Mouse (Mus musculus) NIH3T3 (cell line): ENCODE measurements at regions not wholly inside any gene's neighbourhood (a gene's known extent, or its start where the extent isn't known, plus 50 kb on each side); places are given as distances from the start of the nearest gene placed in this dataset.
A peak's percentile ranks its signal among the peaks of the same experiment; 100 is the strongest.

Experiments used
- DNase-seq: peaks from one replicate; pipeline ENCODE4 v3.0.0-alpha.2; 2012; ENCODE audit warnings: low read depth

DNA sequence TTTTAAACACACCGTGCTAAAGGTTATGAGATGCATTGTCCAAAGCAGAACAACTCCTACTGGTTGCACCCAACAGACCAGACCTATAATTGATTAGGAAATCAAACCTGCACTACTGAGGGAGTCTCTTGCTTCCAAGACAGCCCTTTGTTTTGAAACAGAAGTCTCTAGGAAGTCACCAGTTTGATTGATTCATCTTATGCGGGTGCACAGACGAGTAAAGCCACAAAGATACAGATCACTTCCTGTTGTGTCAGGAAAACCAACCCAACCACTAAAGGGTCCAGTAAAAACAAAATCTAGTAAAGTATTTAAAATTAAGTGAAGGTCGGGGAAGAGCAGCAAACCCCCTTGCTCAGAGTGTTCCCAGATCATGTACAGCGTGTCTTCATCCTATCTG lies 58.3 kb upstream of the N6amt1 start:
- DNase-seq: no peak

GRCm38 (mm10) chr16:87292826-87293225 lies 61.2 kb upstream of the N6amt1 start:
- DNase-seq: no peak

GRCm38 (mm10) chr16:87291716-87292115 lies 62.3 kb upstream of the N6amt1 start:
- no peak for DNase-seq

GRCm38 (mm10) chr16:87285639-87286038 lies 68.3 kb upstream of the N6amt1 start:
- no peak for DNase-seq

DNA sequence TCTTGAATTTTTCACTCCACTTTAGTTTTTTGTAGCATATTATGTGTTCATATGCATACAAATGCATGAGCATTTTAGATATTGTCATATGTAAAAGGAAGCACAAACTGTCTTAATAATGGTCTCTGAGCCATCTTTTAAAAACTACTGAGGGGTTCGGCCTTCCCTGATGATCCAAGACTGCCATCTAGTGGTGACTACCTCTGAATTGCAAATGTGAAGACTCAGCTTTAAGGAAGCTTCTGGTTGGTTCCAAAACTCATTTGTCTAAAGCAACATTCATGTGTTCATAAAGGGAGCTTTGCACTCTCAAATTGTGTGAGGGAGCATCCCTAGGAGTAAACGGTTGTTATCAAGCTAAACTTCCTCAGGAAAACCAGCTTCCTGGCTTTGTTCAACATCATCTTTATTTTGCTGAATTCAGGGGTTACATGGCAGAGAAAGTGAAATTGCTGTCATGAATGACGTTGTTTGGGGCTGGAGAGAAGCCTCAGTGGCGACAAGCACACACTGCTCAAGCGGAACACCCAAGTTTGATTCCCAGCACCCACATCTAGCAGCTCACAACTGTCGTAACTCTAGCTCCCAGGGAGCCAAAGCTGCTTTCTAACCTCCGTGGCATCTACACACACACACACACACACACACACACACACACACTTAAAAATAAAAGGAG lies 69.0 kb upstream of the N6amt1 start:
- peak; percentile 69 for DNase-seq

GRCm38 (mm10) chr16:87278518-87278917 lies 75.5 kb upstream of the N6amt1 start:
- no peak for DNase-seq

- no peak for DNase-seq
These were observed 81.6 kb upstream of the N6amt1 start for GRCm38 (mm10) chr16:87272363-87272762.

- DNase-seq: peak; percentile 76
These were observed 85.8 kb upstream of the N6amt1 start for GRCm38 (mm10) chr16:87267954-87268804.

- DNase-seq: peak; percentile 25
These were observed 86.5 kb upstream of the N6amt1 start for GRCm38 (mm10) chr16:87267517-87267916.

DNA sequence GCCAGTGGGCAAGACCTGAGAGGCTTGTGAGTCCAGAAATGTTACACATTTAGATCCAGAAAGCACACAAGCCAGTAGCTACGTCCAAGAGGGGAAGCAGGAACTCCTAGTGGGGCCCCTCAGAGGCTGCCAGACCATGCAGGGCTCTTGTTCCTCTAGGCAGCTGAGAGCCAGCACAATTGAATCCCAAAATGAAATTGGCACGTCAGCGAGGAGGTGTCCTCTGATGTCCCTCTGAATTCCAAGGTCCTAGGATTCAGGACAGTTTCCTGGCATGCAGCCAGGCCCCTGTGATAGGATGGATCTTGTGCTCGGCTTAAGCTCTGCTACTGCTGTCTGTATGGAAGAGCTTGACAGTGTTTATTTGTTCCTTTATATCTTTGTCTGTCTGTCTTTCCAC lies 90.4 kb upstream of the N6amt1 start:
- no peak for DNase-seq

DNA sequence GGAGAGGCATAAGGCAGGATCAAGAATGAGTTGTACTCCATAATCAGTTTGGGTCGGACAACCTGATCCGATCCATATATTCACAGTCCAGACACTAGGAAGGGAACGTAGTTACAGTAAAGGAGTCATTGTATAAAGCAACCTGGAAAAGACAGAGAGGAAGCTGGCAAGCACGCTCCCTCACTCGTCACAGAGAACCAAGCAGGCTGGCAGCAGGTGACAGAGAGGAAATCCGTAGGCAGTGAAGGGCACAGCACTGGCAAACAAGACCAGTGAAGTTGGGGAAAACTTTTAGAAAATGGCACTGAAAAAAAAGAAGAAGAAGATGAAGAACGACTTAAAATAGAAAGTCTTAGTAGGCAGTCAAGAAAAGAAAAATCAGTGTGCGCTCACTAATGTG lies 90.9 kb upstream of the N6amt1 start:
- DNase-seq: no peak

GRCm38 (mm10) chr16:87262497-87262896 lies 91.5 kb upstream of the N6amt1 start:
- no peak for DNase-seq

GRCm38 (mm10) chr16:87261527-87261926 lies 92.5 kb upstream of the N6amt1 start:
- peak; percentile 84 for DNase-seq

- DNase-seq: no peak
These were observed 99.2 kb upstream of the N6amt1 start for GRCm38 (mm10) chr16:87254736-87255135.

DNA sequence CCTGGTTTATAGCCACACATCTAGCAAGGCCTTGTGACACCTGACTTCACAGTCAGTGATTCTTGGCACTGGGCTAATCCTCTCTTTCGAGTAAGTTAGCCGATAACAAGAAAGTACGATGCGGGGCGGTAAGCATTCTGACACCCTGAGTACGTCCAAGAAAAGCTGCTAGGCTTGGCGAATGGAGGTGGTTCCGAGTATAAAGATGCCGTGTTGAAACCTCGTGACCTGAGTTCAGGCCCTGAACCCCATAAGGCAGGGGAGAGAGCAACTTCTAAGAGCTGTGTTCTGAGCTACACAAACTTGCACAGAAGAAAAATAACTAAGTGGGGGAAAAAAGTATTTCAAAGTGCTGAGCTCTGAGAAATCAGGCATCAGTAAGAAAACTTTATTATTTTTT lies 103.5 kb upstream of the N6amt1 start:
- no peak for DNase-seq

GRCm38 (mm10) chr16:87249903-87250302 lies 104.1 kb upstream of the N6amt1 start:
- DNase-seq: peak; percentile 69

DNA sequence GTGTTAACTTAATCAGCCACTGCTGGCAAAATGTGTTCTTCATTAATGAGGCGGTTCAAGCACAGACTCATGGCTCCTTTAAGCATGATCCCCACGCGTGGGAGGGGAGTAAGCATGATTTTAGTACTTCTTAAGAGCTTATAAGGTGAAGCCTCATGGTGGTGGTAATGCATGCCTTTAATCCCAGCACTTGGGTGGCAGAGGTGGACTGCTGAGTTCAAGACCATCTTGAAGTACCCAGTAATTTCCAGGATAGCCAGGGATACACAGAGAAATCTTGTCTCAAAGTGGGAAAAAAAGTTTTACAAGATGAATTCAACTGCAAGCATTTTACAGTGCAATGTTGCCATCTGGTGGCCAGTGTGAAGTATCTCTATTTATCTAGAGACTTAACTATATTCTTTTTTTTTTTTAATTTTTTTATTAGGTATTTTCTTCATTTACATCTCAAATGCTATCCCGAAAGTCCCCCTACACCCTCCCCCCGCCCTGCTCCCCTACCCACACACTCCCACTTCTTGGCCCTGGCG lies 105.4 kb upstream of the N6amt1 start:
- peak; percentile 94 for DNase-seq

DNA sequence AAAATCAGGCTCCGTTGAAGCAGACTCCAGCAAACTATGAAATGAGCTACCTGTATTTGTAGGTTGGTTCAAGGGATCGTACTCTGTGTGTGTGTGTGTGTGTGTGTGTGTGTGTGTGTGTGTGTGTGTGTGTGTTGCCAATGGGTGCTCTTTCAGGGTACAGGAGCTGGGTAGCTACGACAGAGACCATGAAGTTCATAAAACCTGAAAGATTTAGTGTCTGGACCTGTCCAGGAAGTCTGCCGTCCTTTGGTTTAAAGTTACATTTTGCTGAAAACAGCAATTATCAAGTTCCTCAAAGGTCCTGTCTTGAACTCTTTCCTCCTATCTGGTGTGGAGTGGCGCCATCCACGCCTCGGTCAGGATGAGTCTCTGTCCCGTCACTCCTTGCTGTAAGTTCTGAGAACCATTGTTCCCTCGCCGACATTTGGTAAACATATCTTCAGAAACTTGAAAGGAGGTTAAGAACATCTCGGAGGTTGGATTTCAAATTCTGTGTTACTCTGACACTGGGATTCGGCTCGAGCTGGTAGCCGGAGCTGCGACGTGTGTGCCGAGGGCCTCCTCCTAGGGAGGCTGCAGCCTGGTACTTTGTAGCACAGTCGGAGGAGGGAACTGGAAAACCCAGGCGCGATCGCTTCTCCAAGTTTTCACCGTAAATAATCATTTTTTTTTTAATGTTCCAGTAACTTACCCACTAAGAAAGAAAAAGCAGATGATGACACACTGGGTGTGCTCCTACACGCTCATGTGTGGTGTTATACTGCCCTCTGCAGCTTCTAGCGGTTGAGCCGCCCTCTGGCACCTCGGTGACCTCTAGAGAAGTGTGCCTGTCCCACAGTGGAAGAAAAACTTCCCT lies 107.8 kb upstream of the N6amt1 start:
- peak; percentile 69 for DNase-seq

DNA sequence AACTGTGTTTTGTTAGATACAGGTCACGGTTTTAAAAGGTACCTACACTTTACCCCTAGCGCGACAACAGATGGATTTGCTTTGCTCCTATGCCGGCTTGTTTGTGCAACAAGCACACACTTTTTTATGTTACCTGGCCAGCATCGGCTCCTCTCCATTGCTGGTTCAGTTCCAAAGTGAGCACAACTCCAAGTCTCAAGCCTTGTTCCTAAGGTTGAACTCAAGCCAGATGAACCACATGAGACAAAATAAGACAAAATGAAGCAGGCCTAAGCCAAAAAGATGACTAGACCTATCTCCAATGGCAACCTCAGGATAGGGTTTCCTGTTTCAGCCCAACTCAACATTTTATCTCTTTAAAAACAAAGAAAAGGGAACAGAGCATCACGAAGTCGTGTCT lies 108.5 kb upstream of the N6amt1 start:
- no peak for DNase-seq

DNA sequence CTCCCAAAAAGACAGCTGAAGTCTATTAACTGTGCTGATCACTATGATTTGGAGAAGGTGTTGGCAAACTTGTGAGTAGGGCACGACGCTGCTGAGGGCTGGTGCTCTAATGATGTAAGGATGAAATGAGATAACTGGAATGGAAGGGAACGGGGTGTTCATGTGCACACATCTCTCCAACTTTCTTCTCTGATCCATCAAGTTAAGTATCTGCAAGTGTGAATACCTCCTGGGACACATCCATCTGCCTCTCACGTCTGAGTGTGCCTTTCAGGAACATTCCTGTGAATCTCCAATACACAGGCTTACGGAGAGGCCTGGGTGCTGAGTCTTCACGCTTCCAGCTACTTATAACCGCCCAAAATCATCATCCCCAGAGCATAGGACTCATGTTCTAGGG lies 112.0 kb upstream of the N6amt1 start:
- DNase-seq: peak; percentile 28

GRCm38 (mm10) chr16:87239105-87239504 lies 114.9 kb upstream of the N6amt1 start:
- DNase-seq: no peak

GRCm38 (mm10) chr16:87234199-87234598 lies 119.8 kb upstream of the N6amt1 start:
- DNase-seq: no peak
